Mouse (Mus musculus) thymus, postnatal 10 days (tissue): Measurements from ENCODE around the gene Fxyd5.

Experiments
- DNase-seq, 2 experiments: peaks; one replicate each; pipeline ENCODE4 v3.0.0; 2021; ENCODE audit warnings: low spot score in 2 of 2

The Fxyd5 gene

DNA sequence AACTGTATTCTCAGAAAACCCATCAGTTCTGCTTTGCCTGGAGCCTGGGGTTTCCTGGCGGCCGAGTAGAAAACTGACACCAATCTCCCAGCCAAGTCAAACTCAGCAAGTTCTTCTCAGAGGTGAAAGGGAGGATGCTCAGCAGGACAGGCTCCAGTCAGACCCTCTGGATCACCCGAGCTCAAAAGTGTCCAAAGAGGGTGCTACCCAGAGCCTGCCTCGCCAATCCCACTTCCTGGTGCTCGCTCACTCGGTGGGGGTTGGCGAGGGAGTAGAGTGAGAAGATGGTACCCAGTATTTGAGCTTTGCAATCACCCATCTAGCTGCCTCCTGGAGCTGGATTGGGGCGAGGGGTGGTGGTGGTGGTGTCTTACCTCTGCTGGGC lies 1.3 kb downstream of the Fxyd5 start:
- DNase-seq, result peak in 1 of 2 experiments; percentile 24

DNA sequence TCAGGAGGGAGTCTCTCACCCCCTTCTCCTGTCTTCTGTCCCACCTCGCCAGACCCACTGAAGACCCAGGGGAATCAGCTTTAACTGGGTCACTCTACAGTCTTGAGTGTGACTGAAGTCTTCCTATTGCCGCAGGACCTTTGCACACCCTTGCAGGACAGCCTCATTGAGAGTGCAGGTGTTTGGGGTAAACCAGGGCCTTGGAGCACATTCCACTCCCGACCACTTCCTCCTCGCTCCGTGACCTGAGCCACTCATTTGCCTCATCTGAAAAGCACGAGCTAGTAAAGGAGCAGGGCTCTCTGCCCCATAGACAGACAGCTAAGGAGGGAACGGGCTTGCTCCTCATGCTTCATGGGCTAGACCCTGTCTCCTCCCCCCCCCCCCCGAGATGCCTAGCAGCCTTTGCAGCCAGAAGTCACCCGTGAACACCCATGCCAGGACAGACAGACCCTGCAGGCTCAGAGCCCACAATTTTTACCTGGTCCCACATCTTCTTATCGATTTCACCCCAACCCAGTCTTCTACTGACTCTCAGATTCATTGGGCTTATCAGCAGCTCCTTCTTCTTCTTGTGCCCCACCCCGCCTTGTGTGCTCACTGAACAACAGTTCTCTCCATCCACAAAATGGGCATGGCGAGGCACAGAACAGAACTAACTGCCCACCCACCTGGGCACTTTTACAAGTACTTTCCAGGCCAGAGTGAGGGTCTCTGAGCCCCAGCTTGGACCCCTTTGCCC lies 1.8 kb downstream of the Fxyd5 start:
- peak in 1 of 2 experiments; percentile 32 for DNase-seq

DNA sequence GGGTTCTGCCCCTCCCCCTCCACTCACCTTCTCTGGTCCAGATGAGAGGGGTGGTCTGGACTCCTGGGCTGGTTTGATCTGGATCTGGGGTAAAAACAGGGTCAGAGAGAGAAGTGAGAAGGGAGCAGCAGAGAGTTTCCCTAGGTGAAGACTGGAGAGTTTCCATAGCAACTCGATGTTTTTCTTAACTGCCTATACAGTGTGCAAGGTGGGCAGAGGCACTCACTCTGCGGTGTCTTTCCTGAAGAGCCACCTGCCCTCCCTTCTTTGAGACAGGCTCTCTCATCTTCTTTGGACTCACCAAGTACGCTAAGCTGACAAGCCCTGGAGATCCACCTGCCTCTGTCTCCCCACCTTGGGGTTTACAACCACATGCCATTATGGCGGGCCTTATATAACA lies 3.3 kb downstream of the Fxyd5 start:
- DNase-seq, result no peak

- peak; percentile 49 to 59 for DNase-seq
Measured at GRCm38 (mm10) chr7:31037675-31038074, 4.6 kb downstream of the Fxyd5 start.

- DNase-seq, result peak in 1 of 2 experiments; percentile 32
Measured at GRCm38 (mm10) chr7:31036917-31037316, 5.4 kb downstream of the Fxyd5 start.

DNA sequence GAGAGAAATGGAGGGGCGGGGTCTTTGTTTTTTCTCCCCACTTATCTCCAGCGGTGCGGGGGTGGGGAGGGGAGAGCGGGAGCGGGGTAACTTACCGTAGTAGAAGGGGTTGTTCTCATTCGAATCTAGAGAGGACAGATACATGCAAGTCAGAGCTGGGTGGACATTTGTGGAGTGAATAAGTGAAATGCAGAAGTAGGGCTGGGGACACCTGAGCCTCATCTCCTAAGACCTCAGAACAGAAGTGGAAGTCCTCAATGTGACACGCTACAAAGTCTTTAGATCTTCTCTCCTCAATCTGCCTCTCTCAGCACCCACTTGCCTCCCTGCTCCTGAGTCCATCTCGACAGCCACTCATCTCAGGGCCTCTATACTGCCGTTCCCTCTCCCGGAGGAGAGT lies 7.0 kb downstream of the Fxyd5 start:
- DNase-seq, result no peak

DNA sequence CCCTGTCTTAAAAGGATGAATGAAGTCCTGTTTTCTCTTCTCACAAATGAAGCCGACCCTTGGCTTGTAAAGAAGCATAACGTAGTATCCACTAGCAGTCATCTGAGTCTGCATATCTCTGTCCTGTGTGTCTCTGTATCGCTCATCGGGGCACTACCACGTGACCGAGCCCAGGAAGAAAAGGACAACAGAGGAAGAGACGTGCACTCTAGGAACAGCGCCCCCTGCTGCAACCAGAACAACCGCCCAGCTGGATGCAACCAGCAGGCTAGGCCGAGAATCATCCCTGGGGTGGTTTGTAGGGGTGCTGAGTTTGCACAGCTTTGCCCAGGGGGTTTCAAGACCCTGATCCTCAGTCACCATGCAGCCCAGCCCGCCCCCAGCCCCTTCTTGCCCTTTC lies 7.5 kb downstream of the Fxyd5 start:
- peak; percentile 20 to 56 for DNase-seq

DNA sequence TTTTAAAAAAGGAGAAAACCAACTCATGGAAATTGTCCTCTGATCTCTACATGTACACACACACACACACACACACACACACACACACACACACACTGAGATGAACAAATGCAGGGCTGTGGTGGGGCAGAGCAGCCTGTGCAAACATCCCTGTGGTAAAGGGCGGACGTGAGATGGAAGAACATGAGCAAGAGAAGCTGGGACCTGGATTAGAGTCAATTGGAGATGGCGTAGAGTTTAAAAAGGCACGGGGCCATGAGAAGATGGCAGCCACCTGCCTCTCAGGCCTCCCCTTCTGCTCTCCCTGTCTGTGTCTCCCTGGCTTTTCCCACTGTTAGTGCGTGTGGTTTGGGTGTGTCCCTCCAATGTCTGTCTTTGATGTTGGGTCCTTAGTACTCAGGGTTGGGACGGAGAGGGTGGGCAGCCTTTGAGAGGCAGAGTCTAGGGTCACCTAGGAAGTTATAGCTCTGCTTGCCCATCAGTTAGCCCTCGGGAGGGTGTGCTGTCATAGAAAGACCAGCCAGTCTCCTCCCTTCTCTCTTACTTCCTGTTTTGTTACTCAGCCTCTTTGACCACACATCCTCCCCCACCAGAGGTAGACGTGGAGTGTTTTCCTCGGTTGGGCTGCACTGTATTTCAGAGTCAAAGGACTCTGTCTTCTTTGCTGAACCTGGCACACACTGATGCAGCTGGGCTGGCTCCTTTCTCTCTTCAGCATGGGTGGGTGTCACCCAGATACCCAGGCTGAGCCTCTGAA lies 8.7 kb downstream of the Fxyd5 start:
- peak; percentile 60 to 68 for DNase-seq

DNA sequence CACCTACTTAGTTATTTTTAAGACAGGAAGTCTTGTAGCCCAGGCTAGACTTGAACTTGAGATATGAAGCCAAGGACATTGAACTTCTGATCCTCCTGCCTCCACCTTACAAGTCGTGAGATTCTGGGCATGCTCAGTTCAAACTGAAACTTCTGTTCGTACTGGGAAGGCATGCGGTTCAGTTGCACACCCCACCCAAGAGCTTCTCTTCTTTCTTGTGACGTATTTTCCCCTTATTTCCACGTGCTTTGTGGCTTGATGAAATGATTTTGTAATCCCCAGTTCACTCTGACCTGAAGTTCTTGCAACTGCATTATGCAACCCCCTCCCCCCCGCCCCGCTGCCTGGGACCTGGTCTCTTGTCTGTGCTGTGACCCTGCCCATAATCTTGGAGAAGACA lies 10.6 kb downstream of the Fxyd5 start:
- DNase-seq, result no peak

GRCm38 (mm10) chr7:31030717-31031116 lies 11.6 kb downstream of the Fxyd5 start:
- no peak for DNase-seq

GRCm38 (mm10) chr7:31028609-31029008 lies 13.7 kb downstream of the Fxyd5 start:
- no peak for DNase-seq

DNA sequence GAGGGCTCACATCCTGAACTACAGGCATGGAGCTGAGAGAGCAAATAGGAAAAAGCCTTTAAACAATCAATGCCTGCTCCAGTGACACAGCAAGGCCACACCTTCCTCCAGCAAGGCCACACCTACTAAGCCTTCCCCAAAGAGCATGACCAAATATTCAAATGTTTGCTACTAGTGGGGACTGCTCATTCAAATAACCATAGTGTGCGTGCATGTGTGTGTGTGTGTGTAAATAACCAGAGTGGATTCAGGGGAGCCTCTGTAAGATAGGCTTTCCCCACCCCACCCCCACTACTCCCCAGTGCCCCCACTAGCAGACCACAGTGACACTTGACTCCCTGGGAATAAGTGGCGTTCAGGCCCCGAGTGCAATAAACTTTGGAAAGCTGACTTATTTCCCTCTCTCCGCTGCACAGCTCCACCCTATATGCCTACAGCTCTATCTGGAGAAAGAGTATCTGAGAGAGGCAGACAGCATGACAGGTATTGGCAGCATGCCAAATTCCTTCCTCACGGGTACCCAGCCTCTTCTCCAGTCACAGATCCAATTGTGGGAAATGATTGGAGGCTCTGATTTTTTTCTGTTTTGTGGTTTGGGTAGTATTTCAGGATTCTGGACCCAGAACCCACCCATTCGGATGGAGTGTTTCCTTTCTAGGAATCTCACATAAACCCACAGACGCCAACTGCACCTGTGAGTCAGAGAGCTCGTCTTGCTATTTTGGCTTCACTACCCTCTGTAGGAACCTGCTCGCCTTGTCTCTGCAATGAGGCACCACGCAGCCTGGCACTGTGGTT lies 25.0 kb downstream of the Fxyd5 start:
- no peak for DNase-seq

DNA sequence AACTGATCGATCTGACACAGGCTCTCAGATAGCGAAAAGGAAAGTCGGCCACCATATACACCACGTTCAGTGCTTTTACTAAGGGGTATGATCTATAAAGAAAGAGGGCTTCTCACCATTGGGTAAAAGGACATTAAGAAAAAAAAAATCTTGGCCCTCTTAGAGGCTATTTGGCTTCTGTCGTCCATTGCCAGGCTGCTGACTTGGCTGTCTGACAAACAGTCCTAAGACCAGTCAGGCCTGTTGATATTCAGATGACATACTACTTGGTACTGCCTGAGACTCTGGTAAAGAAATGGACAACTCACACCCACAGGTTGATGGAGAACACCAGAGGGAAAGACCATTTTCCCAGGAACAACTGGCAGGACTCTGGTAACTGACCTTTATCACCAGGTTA lies 29.3 kb downstream of the Fxyd5 start:
- no peak for DNase-seq

GRCm38 (mm10) chr7:31008889-31009288 lies 33.4 kb downstream of the Fxyd5 start:
- no peak for DNase-seq

DNA sequence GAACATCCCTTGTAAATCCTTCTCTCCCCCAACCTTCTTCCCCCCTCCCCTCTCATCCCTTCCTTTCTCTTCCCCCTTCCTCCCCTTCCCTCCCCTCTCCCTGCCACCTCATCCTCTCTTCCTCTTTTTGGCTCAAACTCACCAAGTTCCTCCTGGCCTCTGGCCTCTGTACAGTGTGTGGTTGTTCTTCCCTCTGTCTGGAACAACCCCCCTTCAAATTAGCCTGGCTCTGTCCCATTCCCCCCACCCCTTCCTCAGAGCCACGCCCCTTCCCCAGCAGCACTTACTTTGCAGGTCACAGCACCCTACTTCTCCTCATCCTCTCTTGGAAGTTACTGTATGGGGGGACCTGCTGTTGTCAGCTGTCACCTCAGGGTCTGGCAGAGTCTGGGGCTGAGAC lies 34.1 kb downstream of the Fxyd5 start:
- DNase-seq, result no peak

DNA sequence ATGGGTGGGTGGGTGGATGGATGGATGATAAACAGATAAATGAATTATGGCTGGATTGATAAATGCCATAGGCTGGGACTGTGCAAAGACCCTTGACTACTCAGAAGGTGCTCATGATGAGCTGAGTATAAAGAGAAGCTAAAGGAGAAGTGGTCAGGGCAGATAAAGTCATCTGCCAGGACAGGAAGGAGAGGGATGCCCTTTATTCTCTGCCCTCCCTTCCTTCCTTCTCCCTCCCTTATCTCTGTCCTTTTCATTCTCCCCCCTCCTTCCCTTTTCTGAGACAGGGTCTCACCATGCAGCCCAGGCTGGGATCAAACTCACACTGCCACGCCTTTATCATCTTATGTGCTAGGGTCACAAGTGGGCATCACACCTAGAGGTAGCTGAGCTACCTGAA lies 34.5 kb downstream of the Fxyd5 start:
- no peak for DNase-seq

GRCm38 (mm10) chr7:31002650-31003049 lies 39.6 kb downstream of the Fxyd5 start:
- DNase-seq, result peak; percentile 7 to 11

DNA sequence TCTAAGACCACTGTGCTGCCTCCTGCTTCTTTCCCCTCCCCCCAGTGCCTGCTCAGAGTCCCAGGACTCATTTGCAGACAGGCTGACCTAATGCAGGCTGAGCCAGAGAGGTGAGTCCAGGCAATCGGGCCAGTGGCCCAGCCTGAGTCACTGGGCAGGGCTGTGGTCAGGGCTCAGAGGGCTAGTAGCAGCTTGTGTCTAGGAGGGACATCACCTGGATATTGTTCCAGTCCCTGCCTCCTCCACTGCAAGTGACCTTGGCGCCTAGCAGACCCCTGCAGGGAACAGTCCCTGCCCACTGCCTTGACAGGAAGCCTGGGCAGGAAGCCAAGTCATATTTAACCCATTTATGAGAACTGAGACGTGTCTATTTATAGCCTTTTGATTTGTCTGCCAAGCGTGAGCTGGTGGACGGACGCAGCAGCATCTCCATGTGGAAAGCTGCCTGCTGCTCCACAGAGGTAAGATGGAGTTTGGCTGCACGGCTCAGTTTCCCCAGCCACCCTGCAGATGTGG lies 41.7 kb downstream of the Fxyd5 start:
- peak; percentile 5 to 15 for DNase-seq

- no peak for DNase-seq
Measured at GRCm38 (mm10) chr7:30996491-30996890, 45.8 kb downstream of the Fxyd5 start.

DNA sequence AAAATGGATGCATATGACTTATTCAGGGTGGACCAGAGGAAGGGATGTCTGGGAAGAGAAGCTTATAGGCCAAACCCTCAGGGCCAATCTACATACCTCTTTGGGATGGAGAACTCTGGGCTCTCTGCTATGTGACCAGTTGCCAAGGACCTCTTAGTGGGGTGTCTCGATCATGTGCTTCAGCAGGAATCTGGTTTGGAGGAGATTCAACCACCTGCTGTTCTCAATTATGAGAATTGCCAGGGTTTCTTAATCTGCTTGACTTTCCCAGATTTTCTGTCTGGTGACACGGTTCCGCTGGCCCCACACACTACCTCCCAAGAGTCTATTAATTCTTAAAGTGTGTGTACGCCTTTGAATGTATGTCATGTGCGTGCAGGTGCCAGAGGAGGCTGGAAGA lies 48.3 kb downstream of the Fxyd5 start:
- DNase-seq, result no peak

GRCm38 (mm10) chr7:30992148-30992547 lies 50.1 kb downstream of the Fxyd5 start:
- no peak for DNase-seq

DNA sequence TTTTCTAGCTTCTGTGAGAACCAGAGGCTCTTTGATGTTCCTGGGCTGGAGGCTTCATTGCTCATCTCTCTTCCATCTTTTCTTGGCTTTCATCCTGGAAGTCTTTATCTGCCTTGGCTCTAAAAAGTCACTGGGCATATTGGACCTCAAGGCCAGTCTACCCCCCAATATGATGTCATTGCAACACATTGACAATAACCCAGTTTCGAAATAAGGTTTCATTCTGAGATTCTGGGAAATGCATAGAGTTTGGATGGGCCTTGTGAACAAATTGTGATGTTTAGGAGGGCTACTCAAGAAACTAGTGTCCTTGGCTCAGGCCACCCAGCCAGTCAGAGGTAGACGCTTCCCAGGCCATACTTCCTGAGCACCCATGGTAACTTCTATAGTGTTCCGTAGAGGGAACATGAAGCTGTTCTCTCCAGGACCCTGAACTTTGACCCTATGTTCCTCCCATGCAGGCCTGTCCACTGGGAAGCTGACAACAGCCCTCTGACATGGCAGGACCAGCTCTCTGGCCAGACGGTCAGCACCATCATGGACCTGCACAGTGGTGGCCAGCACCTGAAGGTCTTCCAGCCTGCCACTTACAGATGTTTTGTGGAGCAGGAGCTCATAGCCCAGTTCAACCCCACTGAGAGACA lies 53.6 kb downstream of the Fxyd5 start:
- no peak for DNase-seq
